Mouse (Mus musculus): Measurements from ENCODE around the gene Mef2b. TPM values are rescaled to one million over a fixed set of nuclear protein-coding genes. Genes with fewer than 3 reads are reported as not detected.

The Mef2b gene
- 0.97 TPM for polyA plus RNA-seq (2017; shearing (Covaris generic))

DNA sequence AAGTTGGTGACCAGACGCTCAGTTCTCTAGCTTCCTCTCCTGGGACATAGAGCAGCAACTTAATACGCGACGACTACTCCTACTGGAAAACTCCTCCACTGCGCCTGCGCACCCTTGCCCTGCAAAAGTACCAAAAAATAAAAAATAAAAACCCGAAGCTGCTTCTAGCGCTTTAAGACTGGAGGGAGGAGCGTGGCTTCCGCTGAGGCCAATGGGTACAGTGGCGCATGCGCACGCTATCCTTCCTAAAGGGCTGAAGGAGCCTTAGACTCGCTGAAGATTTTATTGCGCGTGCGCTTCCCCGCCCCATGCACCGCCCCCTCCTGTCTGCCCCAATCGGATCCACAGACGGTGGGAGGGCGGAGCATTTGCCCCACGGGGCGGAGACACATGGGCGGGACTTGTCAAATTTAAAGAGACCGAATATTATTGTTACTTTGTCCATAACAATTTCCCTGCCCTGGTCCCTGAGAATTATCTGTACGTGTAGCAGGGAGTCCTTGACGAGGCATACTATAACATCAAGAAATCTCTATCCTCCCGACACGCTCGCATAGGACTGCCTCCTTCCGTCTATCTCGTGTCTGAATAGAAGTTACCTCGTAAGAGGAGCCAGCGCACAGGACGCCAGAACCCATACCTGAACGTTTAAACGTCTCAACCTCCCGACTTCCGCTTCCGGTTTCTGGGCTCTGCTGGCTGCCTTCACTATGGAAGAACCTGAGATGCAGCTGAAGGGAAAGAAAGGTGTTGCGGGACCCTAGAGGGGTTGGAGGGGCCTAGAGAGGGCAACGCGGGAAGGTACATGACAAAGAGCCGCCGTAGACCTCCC is at the start of gene Mef2b, which contains the start of the genes Rfxank and Borcs8:
Gene Mef2b (plus strand): TSS at position 686 of the 832 bp plus-strand sequence.
Gene Rfxank (minus strand): TSS at position 129 of the 832 bp plus-strand sequence.
Gene Borcs8 (plus strand): TSS at position 474 of the 832 bp plus-strand sequence.

DNA sequence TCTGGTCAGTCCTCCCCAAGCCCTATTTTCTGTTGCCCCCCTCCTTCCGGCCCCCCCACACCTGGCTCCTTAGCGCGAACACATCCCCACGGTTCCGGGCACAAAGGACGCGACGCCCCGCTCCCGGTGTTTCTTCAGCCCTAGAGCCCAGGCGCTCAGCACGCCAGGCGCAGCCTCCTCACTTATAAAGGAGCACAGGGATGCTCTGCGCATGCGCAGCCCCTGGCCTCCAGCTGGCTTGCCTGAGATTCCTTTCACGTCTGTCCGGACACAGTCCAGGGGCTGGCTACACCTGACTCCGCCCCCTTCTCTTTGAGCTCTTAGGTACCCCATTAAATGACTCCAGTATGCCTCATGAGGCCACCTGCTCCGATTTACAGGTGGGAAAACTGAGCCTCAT is 18.8 kb upstream of the Mef2b start, which contains the start of gene Ncan:
Gene Ncan (minus strand): TSS at position 207 of the 400 bp plus-strand sequence.

DNA sequence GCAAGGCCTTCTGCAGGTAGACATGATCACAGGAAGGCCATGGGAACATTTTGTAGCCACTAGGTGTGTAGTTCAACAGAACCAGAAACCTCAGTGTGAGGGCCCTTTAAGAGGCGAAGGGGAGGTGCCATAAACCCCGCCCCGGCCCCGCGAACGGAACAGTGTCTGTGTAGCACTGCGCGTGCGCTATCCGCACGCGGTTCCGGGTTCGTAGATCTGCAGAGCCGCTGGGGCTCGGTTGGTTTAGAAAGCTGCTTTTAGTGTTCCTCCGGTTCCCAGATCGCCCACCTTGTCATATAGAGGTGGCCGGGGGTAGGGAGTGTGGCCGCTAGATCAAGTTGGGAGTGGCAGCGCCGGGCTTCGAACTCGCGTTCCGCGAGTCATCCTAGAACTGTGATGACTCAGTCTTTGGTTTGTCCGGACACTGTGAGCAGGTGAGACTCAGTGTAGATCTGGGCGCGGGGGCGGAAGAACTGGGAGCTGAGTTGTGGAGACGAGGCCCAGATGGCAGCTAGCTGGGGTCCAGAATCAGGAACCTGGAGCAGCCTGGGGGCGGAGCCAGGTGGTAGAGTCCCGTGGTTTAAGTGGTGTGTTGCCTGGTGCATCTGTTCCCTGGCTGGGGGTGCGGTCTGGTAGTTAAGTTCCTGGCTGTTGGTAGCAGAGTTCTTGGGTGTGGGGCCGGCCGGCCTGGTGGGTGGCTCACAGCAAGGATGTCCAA is 8.2 kb upstream of the Mef2b start, which contains the start of gene Nr2c2ap:
Gene Nr2c2ap (plus strand): TSS at position 168 of the 718 bp plus-strand sequence.

DNA sequence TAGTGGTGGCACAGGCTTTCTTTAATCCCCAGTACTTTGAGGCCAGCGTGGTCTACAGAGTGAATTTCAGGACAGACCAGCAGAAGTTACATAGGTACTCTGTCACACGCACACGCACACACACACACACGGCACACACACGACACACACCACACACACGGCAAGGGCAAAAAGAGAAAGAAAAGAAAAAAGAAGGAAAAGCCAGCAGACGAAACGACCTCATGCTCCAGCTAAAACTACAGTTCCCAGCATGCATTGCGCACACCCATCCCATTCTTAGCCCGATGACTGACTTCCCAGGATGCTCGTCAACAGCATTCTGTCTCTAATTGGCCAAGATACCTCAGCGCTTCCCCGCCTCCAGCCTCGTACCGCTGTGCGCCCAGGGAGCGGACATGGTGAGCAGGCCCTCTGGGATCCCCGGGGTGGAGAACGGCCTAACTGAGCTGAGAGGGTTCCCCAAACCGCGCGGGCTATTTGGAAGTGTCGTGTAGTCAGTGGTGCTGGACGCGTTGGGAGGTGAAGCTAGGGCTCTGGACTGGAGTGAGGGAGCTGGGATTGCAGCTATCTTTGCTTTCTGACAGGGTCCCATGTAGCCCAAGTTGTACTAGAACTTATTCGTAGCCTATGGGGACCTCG is 32.7 kb downstream of the Mef2b start, which contains the start of gene Tmem161a:
Gene Tmem161a (plus strand): TSS at position 314 of the 639 bp plus-strand sequence.

DNA sequence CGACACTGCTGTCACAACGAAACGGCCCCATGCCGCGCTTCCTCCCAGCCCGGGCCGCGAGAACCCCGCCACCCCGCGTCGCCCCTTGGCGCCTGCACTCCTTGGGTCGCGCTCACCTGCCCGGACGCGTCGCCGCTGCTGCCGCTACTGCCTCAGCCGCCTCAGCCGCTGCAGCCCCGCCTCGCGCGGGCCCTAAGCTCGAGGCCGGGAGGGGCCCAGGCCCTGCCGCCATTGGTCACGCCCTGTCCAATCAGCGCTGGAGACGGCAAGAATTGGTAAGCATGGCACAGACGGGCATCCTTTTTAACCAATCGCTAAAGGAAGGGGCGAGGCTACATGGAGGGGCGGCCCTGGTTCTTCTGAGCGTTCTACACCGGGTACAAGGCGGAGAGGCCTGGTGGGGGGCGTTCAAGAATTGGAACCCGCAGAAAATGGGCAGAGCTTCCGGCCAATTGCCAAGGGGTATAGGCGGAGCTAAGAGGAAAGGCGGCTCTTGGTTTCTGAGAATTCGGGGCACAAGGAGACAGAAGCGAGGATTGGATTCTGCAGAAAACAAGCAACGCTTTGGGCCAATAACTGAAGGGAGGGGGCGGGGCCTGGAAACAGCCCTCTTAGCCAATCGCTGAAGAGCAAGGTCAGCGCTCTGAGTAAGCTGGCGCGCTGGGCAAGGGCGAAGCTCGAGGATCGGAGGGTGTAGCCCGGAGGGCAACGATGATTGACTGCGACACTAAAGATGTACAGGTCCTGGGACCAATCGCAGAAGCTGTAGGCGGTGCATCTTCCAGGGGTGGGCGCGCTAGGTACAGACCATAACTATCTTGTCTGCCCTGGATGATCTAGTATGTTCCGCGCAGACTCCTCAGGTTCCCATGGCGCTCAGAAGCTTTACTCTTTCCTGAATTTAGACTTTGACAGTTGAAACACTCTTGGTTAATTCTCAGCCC is 72.9 kb downstream of the Mef2b start, which contains the start of gene Slc25a42:
Gene Slc25a42 (minus strand): TSS at position 194 of the 944 bp plus-strand sequence.

Other genes starting within 250 kb of the Mef2b start
- 1.3 TPM for gene Tssk6, start 237.5 kb upstream of the Mef2b start, polyA plus RNA-seq (2017; shearing (Covaris generic))
- gene Ndufa13, start 237.2 kb upstream of the Mef2b start, polyA plus RNA-seq (2017; shearing (Covaris generic)) = 80.1 TPM
- 1.7 TPM for gene Yjefn3, start 237.0 kb upstream of the Mef2b start, polyA plus RNA-seq (2017; shearing (Covaris generic))
- 116 TPM for gene Gatad2a, start 143.3 kb upstream of the Mef2b start, polyA plus RNA-seq (2017; shearing (Covaris generic))
- gene Mau2, start 97.0 kb upstream of the Mef2b start, polyA plus RNA-seq (2017; shearing (Covaris generic)) = 143 TPM
- 52.6 TPM for gene Sugp1, start 96.9 kb upstream of the Mef2b start, polyA plus RNA-seq (2017; shearing (Covaris generic))
- not detected for gene Tm6sf2, start 66.8 kb upstream of the Mef2b start, polyA plus RNA-seq (2017; shearing (Covaris generic))
- not detected for gene Hapln4, start 56.3 kb upstream of the Mef2b start, polyA plus RNA-seq (2017; shearing (Covaris generic))
- not detected for gene Ncan, start 18.8 kb upstream of the Mef2b start, polyA plus RNA-seq (2017; shearing (Covaris generic))
- 48.4 TPM for gene Nr2c2ap, start 8.4 kb upstream of the Mef2b start, polyA plus RNA-seq (2017; shearing (Covaris generic))
- gene Rfxank, start 557 bp upstream of the Mef2b start, polyA plus RNA-seq (2017; shearing (Covaris generic)) = 21.7 TPM
- 36.2 TPM for gene Borcs8, start 212 bp upstream of the Mef2b start, polyA plus RNA-seq (2017; shearing (Covaris generic))
- 45.8 TPM for gene Tmem161a, start 32.6 kb downstream of the Mef2b start, polyA plus RNA-seq (2017; shearing (Covaris generic))
- 7.9 TPM for gene Slc25a42, start 72.6 kb downstream of the Mef2b start, polyA plus RNA-seq (2017; shearing (Covaris generic))
- 36.8 TPM for gene Sugp2, start 94.5 kb downstream of the Mef2b start, polyA plus RNA-seq (2017; shearing (Covaris generic))
- 11.5 TPM for gene Armc6, start 94.8 kb downstream of the Mef2b start, polyA plus RNA-seq (2017; shearing (Covaris generic))
- 2.6 TPM for gene Homer3, start 143.1 kb downstream of the Mef2b start, polyA plus RNA-seq (2017; shearing (Covaris generic))
- 60.5 TPM for gene Ddx49, start 162.8 kb downstream of the Mef2b start, polyA plus RNA-seq (2017; shearing (Covaris generic))
- 237 TPM for gene Cope, start 162.8 kb downstream of the Mef2b start, polyA plus RNA-seq (2017; shearing (Covaris generic))
- not detected for gene Cers1, start 176.1 kb downstream of the Mef2b start, polyA plus RNA-seq (2017; shearing (Covaris generic))
- 0.44 TPM for gene Gdf1, start 190.1 kb downstream of the Mef2b start, polyA plus RNA-seq (2017; shearing (Covaris generic))
- 88.8 TPM for gene Upf1, start 213.6 kb downstream of the Mef2b start, polyA plus RNA-seq (2017; shearing (Covaris generic))
- gene Comp, start 233.8 kb downstream of the Mef2b start, polyA plus RNA-seq (2017; shearing (Covaris generic)) = 2.4 TPM